Mouse (Mus musculus): ENCODE results near the gene Ly6f. TPM values are rescaled to one million over a fixed set of nuclear protein-coding genes. Genes with fewer than 3 reads are reported as not detected.
"Not testable (repeated sequence)": the region's sequence is repeated elsewhere in the genome, so short reads cannot be mapped to it uniquely, and the experiment has no call there.

Ly6f gene
- polyA plus RNA-seq, 1 experiment from 2014 or later = not detected

GRCm38 (mm10) chr15:75268916-75269829, 952 bp downstream of the Ly6f start:
- no peak overlapping the region for H3K27ac ChIP-seq (ENCODE audit: low read length)
- WGBS = 78% methylated on average over 5 of the region's 5 CpGs
- no peak overlapping the region for H3K4me3 ChIP-seq (ENCODE audit: low read depth, low read length)
- H3K36me3 ChIP-seq (ENCODE audit: control insufficient read depth, insufficient read depth, low read length) = no peaks in the 10 kb centered on the region
- ATAC-seq (ENCODE audit: insufficient number of reproducible peaks, insufficient read depth, low FRiP score, low read depth) = no peak
- H3K9ac ChIP-seq (replicated peaks; ENCODE audit: low read depth, low read length) = no peak overlapping the region
- no peaks in the 10 kb centered on the region for H3K4me1 ChIP-seq (ENCODE audit: control insufficient read depth, insufficient read depth, low read length)
- no peak overlapping the region for H3K4me2 ChIP-seq (replicated peaks; ENCODE audit: low read depth, low read length)
- no peaks in the 10 kb centered on the region for H3K27me3 ChIP-seq (ENCODE audit: control insufficient read depth, insufficient read depth, low read length)
- H3K9me3 ChIP-seq (ENCODE audit: control insufficient read depth, low read depth, low read length) = no peaks in the 10 kb centered on the region

DNA sequence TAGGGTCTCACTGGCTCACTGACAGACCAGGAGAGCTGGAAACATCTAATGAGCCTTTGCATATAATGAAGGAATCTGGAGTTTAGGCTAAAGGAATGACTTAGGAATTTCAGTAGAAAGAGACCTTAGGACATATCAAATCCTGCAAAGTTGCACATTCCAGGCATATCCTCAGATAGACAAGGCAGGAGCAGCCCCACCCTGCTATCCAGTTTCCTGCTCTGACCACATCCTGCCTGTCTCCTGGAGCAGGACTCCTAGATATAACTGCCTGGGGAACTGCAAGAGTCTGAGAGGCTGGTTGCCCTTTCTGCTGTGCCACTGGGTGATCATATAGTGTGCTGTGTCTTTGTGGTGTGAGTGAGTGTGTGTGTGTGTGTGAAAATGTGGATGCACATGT, 1.9 kb downstream of the Ly6f start:
- Histone ChIP-seq H3K27ac (ENCODE audit: low read length) (no peak overlapping the region), H3K9ac (replicated peaks; ENCODE audit: low read depth, low read length) (no peak overlapping the region), H3K4me3 (ENCODE audit: low read depth, low read length) (no peak overlapping the region), H3K27me3 (ENCODE audit: control insufficient read depth, insufficient read depth, low read length) (no peaks in the 10 kb centered on the region), H3K9me3 (ENCODE audit: control insufficient read depth, low read depth, low read length) (no peaks in the 10 kb centered on the region), H3K4me2 (replicated peaks; ENCODE audit: low read depth, low read length) (no peak overlapping the region), H3K36me3 (ENCODE audit: control insufficient read depth, insufficient read depth, low read length) (no peaks in the 10 kb centered on the region), H3K4me1 (ENCODE audit: control insufficient read depth, insufficient read depth, low read length) (no peaks in the 10 kb centered on the region)
- ATAC-seq (ENCODE audit: insufficient number of reproducible peaks, insufficient read depth, low FRiP score, low read depth) = no peak

DNA sequence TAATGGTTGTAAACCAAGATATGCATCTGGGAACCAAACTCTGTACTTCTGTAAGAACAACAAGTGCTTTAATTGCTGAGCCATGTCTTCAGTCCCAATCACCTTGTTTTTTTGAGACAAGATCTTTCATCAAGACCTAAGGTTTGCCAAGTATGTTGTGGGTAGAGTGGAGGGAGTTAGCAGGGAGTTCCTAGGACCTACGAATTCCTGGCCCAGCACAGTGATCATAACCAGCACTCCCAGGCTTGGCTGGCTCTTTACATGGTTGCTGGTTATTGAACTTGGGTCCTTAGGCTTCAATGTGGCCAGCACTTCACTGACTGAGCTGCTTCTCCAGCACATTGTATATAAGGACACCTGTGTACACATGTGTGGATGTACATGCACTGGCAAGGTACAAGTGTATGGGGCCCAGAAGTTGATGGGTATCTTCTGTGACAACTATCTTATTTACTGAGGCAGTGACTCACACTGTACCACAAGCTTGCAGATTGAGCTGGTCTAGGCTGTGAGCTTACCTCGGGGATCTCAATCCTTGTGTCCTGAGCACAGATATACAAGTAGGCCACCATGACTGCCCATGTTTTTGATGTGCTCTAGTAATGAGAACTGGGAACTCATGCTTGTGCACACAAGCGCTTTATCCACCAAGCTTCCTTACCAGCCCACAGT, 2.6 kb downstream of the Ly6f start:
- no peak for ATAC-seq (ENCODE audit: insufficient number of reproducible peaks, insufficient read depth, low FRiP score, low read depth)
- no peaks in the 10 kb centered on the region for H3K4me1 ChIP-seq (ENCODE audit: control insufficient read depth, insufficient read depth, low read length)
- no peaks in the 10 kb centered on the region for H3K27me3 ChIP-seq (ENCODE audit: control insufficient read depth, insufficient read depth, low read length)
- no peaks in the 10 kb centered on the region for H3K36me3 ChIP-seq (ENCODE audit: control insufficient read depth, insufficient read depth, low read length)
- WGBS = 73% methylated on average over 3 of the region's 3 CpGs
- no peak overlapping the region for H3K9ac ChIP-seq (replicated peaks; ENCODE audit: low read depth, low read length)
- H3K4me2 ChIP-seq (replicated peaks; ENCODE audit: low read depth, low read length) = no peak overlapping the region
- H3K9me3 ChIP-seq (ENCODE audit: control insufficient read depth, low read depth, low read length) = no peaks in the 10 kb centered on the region
- no peak overlapping the region for H3K4me3 ChIP-seq (ENCODE audit: low read depth, low read length)
- H3K27ac ChIP-seq (ENCODE audit: low read length) = no peak overlapping the region

- no peak for ATAC-seq (ENCODE audit: insufficient number of reproducible peaks, insufficient read depth, low FRiP score, low read depth)
- no peaks in the 10 kb centered on the region for H3K9me3 ChIP-seq (ENCODE audit: control insufficient read depth, low read depth, low read length)
- WGBS = 61% methylated on average over 1 of the region's 1 CpGs
Observed at GRCm38 (mm10) chr15:75271426-75271825, 3.2 kb downstream of the Ly6f start.

GRCm38 (mm10) chr15:75271891-75272290, 3.7 kb downstream of the Ly6f start:
- Histone ChIP-seq H3K36me3 (ENCODE audit: control insufficient read depth, insufficient read depth, low read length) (no peaks in the 10 kb centered on the region), H3K27me3 (ENCODE audit: control insufficient read depth, insufficient read depth, low read length) (no peaks in the 10 kb centered on the region), H3K9me3 (ENCODE audit: control insufficient read depth, low read depth, low read length) (no peaks in the 10 kb centered on the region), H3K4me1 (ENCODE audit: control insufficient read depth, insufficient read depth, low read length) (no peaks in the 10 kb centered on the region), H3K4me3 (ENCODE audit: low read depth, low read length) (no peak overlapping the region), H3K27ac (ENCODE audit: low read length) (no peak overlapping the region), H3K4me2 (replicated peaks; ENCODE audit: low read depth, low read length) (no peak overlapping the region), H3K9ac (replicated peaks; ENCODE audit: low read depth, low read length) (no peak overlapping the region)
- WGBS = 58% methylated on average over 3 of the region's 3 CpGs
- no peak for ATAC-seq (ENCODE audit: insufficient number of reproducible peaks, insufficient read depth, low FRiP score, low read depth)

More at GRCm38 (mm10) chr15:75271426-75271825, 3.2 kb downstream of the Ly6f start:
- H3K27me3 ChIP-seq (ENCODE audit: control insufficient read depth, insufficient read depth, low read length) = no peaks in the 10 kb centered on the region
- no peak overlapping the region for H3K9ac ChIP-seq (replicated peaks; ENCODE audit: low read depth, low read length)
- no peaks in the 10 kb centered on the region for H3K36me3 ChIP-seq (ENCODE audit: control insufficient read depth, insufficient read depth, low read length)
- H3K4me1 ChIP-seq (ENCODE audit: control insufficient read depth, insufficient read depth, low read length) = no peaks in the 10 kb centered on the region
- H3K27ac ChIP-seq (ENCODE audit: low read length) = no peak overlapping the region
- H3K4me2 ChIP-seq (replicated peaks; ENCODE audit: low read depth, low read length) = no peak overlapping the region
- H3K4me3 ChIP-seq (ENCODE audit: low read depth, low read length) = no peak overlapping the region

DNA sequence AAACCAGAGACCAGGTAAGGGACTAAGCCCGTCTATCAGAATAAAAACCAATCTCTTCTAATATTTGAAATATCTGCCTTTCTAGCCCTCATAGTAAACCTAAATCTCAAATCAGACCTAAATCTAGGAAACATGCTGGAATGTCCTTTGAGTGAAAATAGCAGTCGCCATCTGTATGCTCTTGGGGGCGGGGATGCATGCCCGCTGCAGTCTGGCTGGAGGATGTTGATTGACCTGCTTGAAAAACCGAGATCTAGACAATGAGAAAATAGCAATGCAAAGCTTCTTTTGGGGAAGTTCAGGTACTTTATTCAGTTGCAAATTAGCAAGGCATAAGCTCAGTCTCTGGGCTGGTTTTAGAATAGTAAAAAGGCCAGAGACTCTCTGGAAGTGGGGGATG, 13.8 kb downstream of the Ly6f start:
- not testable (repeated sequence) for H3K27me3 ChIP-seq (ENCODE audit: control insufficient read depth, insufficient read depth, low read length); ATAC-seq (ENCODE audit: insufficient number of reproducible peaks, insufficient read depth, low FRiP score, low read depth); H3K4me3 ChIP-seq (ENCODE audit: low read depth, low read length); H3K4me2 ChIP-seq (replicated peaks; ENCODE audit: low read depth, low read length); H3K9ac ChIP-seq (replicated peaks; ENCODE audit: low read depth, low read length); H3K4me1 ChIP-seq (ENCODE audit: control insufficient read depth, insufficient read depth, low read length); H3K36me3 ChIP-seq (ENCODE audit: control insufficient read depth, insufficient read depth, low read length); H3K9me3 ChIP-seq (ENCODE audit: control insufficient read depth, low read depth, low read length); H3K27ac ChIP-seq (ENCODE audit: low read length)
- 77% methylated on average over 5 of the region's 5 CpGs for WGBS

DNA sequence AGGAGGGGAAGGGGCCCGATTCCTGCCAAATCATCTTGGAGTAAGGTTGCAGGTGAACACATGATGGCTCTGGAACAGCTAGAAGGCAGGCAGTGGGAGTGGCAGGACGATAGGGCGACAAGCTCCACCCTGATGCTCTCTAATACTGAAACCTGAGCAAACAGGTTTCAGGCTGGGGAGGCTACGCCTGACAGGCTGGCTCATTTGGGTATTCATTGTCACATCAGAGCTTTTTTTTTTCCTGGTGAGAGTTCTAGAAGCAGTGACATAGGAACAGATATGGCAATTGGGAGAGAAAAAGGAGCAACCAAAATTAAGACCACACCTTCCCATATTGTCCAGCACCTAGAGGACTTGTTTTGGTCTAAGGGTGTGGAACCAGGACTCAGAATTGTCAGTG, 18.3 kb downstream of the Ly6f start:
- 84% methylated on average over 4 of the region's 4 CpGs for WGBS

GRCm38 (mm10) chr15:75292377-75292776, 24.2 kb downstream of the Ly6f start:
- Histone ChIP-seq H3K9me3 (ENCODE audit: control insufficient read depth, low read depth, low read length) (no peaks in the 10 kb centered on the region), H3K27ac (ENCODE audit: low read length) (no peak overlapping the region), H3K36me3 (ENCODE audit: control insufficient read depth, insufficient read depth, low read length) (no peaks in the 10 kb centered on the region), H3K4me2 (replicated peaks; ENCODE audit: low read depth, low read length) (no peak overlapping the region), H3K9ac (replicated peaks; ENCODE audit: low read depth, low read length) (no peak overlapping the region), H3K4me3 (ENCODE audit: low read depth, low read length) (no peak overlapping the region), H3K27me3 (ENCODE audit: control insufficient read depth, insufficient read depth, low read length) (no peaks in the 10 kb centered on the region), H3K4me1 (ENCODE audit: control insufficient read depth, insufficient read depth, low read length) (no peaks in the 10 kb centered on the region)
- ATAC-seq (ENCODE audit: insufficient number of reproducible peaks, insufficient read depth, low FRiP score, low read depth) = no peak
- WGBS = 76% methylated on average over 1 of the region's 1 CpGs

More for the DNA sequence above, 18.3 kb downstream of the Ly6f start:
- H3K4me3 ChIP-seq (ENCODE audit: low read depth, low read length); ATAC-seq (ENCODE audit: insufficient number of reproducible peaks, insufficient read depth, low FRiP score, low read depth); H3K9ac ChIP-seq (replicated peaks; ENCODE audit: low read depth, low read length); H3K27ac ChIP-seq (ENCODE audit: low read length); H3K9me3 ChIP-seq (ENCODE audit: control insufficient read depth, low read depth, low read length); H3K36me3 ChIP-seq (ENCODE audit: control insufficient read depth, insufficient read depth, low read length); H3K4me2 ChIP-seq (replicated peaks; ENCODE audit: low read depth, low read length); H3K4me1 ChIP-seq (ENCODE audit: control insufficient read depth, insufficient read depth, low read length); H3K27me3 ChIP-seq (ENCODE audit: control insufficient read depth, insufficient read depth, low read length): not testable (repeated sequence)
